Mouse (Mus musculus): ENCODE measurements around the gene Babam1.

DNA sequence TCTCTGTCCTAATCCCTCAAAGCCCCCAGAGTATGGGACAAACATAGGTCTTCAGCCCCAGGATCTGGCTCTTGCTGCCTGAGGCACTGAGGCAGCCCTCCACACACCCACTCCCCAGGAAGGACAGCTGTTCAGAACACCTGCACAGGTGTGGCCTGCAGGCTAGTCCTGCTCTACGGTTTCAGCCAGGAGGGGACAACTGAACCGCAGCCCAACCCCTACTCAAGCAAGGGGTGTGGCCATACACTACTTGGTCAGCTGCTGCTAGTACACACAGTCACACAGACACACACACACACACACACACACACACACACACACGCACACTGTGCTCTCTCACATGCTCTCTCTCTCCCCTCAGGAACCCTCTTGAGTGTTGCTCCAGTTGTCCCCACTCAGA is 12.8 kb upstream of the Babam1 start:
- TF ChIP-seq POLR2A (IDR thresholded peaks at IDR 0.05; ENCODE audit: insufficient read depth, low read depth, low read length) (no peak), CTCF (IDR thresholded peaks at IDR 0.05; ENCODE audit: insufficient read depth, low read depth, low read length) (no peak)
